Mouse (Mus musculus) gastrocnemius, adult 18-20 months (tissue): ENCODE measurements around the gene Cldn10. TPM values are rescaled to one million over a fixed set of nuclear protein-coding genes. Genes with fewer than 3 reads are reported as not detected.
A peak's percentile ranks its signal among the peaks of the same experiment; 100 is the strongest.

Experiments
- DNase-seq: peaks from one replicate; pipeline ENCODE4 v3.0.0; 2021; ENCODE audit warnings: low spot score
- total RNA-seq, 2 experiments: library from RNA; stranded (reverse); gene quantifications; 2 replicates each; pipeline ENCODE4 v1.2.3; 2021

Gene Cldn10
- total RNA-seq, 2 experiments from 2014 or later: not detected

DNA sequence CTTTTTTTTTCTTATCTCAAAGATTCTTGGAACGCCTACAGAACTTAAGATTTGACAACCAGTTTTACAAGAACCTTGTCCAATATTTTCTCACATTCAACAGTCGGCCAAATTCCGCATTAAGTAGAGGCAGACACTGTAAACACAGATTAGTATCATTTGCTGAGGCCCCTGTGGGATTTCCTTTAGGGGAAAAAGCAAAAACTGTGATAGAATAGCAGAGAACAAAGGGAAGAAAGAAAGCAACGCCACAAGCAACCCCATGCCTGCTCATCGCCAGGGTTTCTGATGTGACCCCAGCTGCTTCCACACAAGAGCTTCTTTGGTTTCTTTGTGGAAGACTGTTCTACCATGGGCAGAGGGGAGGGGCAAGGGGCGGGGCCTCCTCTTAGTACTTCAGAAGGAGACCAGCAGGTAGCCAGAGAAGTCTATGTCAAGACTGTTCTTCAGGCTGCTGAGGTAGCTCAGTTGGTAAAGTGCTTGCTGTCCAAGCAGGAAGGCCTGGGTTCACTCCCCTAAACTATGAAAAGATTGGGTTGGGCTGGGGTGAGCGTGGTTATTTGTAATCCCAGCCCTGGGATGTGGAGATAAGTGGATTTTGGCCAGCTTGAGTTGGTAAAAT lies 39.7 kb downstream of the Cldn10 start:
- no peak for DNase-seq

DNA sequence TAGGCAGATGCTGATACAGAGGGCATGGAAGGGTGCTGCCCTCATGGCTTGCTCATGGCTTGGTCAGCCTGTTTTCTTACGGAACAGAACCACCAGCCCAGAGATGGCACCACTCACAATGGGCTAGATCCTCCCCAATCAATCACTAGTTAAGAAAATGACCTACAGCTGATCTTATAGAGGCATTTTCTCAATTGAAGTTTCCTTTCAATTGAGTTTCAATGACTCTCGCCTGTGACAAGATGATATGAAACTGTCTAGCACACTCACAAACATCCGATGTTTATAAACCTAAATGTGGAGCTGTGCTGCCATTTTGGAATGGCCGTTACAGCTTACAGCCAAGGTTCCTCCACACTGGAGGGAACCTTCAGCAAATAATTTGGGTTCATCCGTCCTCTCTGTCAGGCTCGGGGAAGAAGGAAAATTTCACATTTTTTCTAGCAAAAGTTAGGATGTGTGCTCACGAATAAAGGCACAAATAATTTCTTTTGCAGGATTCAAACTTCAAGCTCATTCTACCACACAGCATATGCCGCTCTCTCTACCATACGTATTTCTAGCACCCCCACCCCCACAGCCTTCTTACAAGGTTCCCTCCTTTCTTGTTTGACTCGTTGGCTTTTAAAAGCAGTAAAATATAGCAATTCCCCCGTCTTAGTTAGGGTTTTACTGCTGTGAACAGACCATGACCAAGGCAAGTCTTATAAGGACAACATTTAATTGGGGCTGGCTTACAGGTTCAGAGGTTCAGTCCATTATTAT lies 41.8 kb downstream of the Cldn10 start:
- no peak for DNase-seq

GRCm38 (mm10) chr14:118831597-118831996 lies 43.9 kb downstream of the Cldn10 start:
- DNase-seq: no peak

GRCm38 (mm10) chr14:118833241-118833640 lies 45.5 kb downstream of the Cldn10 start:
- no peak for DNase-seq

DNA sequence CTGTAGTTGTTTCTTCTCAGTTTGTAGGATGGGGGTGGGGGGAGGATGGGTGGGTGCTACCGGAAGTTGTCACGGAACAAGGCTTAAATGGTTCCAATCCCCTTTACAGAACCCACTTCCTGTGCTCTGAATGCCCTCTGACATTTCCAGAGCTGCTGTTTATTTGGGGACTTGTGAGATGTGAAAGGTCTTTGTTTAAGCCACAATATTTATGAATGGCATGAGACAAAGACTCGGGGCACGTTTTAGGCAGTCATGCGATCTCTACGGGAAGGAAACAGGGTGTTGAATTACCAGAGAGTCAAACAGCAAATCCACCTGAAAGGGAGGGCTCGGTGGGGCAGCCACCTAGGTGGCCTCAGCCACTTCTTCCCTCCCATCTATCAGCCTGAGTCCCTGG lies 46.6 kb downstream of the Cldn10 start:
- no peak for DNase-seq

DNA sequence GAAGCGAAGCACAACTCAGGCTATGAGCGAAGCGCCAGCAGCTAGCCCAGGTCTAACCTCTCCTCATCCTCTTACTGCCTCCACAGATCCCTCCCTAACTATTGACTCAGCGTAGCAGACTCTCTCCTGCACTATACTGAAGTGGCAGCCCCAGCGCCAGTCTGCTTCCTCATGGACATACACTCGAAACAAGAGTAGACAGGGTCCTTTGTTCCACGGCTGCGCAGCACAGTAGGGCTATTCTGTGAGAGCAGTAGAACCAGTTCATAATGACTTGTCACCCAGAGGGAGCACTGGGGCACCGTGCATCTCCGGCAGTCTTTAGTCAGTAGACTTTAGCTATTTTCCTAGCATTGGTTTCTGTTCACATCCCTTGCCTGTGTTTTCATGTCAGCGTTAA lies 48.4 kb downstream of the Cldn10 start:
- DNase-seq: no peak

DNA sequence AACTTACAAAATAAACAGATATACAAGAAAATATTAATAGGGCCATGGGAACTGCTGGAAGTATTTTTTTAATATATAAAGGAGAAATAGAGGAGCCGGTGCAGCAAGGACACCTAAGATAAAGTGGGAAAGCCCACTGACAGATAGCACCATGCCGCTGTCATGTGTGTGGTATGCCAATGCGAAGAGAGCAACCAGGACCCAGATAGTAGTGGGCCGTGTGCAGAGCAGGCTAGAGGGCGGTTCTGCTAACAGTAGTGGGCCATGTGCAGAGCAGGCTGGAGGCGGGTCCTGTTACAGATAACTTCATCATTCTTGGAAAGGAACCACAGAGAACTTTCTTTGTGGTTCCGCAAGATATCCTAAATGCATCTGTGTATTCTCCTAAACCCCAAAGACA lies 49.0 kb downstream of the Cldn10 start:
- DNase-seq: no peak

GRCm38 (mm10) chr14:118838556-118839120 lies 50.9 kb downstream of the Cldn10 start:
- DNase-seq: no peak

DNA sequence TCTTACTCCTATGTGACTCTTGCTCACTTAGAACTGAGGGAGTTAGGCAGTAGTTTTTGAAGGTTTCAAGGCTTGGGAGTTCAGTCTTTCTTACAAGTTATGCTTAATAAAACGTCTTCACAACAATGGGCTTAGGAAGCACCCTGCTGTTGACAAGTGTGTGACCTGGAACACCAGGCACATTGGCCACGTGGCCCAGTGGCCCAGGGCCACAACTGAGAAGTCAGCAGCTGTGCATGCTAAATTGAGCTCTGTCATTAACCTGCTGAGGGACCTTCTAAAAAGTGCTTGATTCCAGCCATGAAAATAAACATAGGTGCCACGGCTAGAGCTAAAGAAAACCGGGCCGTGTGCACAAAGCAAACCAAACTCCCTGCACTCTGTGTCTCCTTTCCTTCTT lies 51.7 kb downstream of the Cldn10 start:
- DNase-seq: peak; percentile 50

DNA sequence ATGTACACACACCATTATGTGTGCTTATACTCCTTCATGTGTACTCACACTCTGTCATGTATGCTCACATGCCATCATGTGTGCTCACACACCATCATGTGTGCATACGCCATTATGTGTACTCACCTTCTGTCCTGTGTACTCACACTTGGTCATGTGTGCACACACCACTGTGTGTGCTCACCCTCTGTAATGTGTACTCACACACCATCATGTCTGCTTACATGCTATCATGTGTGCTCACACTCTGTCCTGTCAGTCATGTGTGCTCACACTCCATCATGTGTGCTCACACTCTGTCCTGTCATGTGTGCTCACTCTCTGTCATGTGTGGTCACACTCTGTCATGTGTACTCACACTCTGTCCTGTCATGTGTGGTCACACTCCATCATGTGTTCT lies 52.3 kb downstream of the Cldn10 start:
- DNase-seq: no peak

- DNase-seq: no peak
Measured at GRCm38 (mm10) chr14:118842353-118842752, 54.6 kb downstream of the Cldn10 start.

DNA sequence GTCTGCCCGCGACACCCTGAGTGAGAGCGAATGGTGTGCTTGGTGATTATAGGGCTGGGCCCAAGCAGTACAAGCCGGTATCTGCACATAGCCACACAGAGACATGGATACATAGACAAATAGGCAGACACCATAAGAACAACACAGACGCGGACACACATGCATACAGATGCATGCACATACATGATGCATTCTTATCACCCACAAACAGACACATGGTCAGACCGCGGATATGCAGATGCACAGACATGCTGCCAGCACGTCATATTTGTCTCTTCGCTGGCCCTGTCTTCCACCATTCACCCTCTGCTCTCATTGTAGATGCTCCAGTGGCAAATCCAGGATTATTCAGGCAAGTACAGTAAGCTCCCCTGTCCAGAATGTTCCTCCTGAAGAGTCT lies 59.1 kb downstream of the Cldn10 start:
- no peak for DNase-seq

DNA sequence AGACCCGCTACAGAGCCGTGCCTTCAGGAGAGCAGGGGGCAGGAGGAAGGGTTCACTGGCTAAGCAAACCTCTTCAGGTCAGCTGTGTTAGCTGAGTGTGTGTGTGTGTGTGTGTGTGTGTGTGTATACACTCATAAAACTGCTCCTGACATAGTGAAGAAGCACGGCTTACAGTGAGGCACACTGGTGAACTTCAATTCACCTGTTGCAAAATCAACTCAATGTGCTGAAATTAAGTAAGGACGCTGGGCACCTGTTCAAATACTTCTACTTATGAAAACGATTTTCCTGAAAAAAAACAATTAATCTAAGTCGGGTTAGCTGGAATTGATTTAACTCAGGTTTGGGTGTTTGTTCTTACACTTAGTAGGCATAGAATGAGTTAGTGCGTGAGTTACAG lies 60.5 kb downstream of the Cldn10 start:
- no peak for DNase-seq

GRCm38 (mm10) chr14:118850011-118850695 lies 62.4 kb downstream of the Cldn10 start:
- no peak for DNase-seq

DNA sequence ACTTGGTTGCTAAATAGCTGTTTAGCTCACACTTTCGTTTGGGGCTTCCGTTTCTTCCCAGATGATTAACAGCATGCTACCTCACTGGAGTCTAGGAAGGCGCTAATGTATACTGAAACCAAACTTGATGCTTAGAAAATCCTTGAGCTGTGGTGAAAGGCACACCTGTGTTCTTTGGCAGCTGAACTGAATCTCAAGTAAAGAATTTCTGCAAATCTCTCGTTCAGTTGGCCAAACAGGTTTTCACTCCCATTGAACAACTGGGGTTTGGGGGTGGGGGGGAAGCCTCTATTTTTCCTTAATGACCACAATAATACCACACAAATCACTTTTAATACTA lies 63.0 kb downstream of the Cldn10 start:
- no peak for DNase-seq

GRCm38 (mm10) chr14:118851496-118852107 lies 63.9 kb downstream of the Cldn10 start:
- no peak for DNase-seq

- DNase-seq: peak; percentile 22
Measured at GRCm38 (mm10) chr14:118854371-118855114, 66.8 kb downstream of the Cldn10 start.

GRCm38 (mm10) chr14:118855141-118855800 lies 67.6 kb downstream of the Cldn10 start:
- no peak for DNase-seq

GRCm38 (mm10) chr14:118856563-118856962 lies 68.9 kb downstream of the Cldn10 start:
- DNase-seq: no peak

DNA sequence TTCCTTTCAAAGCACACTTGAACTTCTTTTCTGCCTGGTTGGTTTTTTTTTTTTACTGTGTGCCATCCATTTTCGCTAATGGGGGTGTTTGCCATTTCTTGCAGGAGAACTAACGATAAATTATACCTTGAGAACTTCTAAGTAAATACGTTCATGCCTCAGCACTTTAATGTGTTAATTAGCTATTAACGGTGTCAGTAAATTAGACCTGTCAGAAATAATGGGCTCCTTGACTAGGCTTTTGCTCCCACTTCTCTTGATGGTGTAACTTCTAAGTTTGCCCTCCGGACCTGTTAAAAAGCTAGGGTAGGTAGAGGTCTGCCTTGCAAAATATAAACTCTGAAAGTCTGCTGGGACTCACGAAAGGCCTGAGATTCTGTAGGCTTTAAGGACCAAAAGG lies 70.6 kb downstream of the Cldn10 start:
- no peak for DNase-seq

GRCm38 (mm10) chr14:118862253-118862652 lies 74.5 kb downstream of the Cldn10 start:
- DNase-seq: no peak
